8 mouse cellular contexts compared by ENCODE assay signal in the genomic region with DNA sequence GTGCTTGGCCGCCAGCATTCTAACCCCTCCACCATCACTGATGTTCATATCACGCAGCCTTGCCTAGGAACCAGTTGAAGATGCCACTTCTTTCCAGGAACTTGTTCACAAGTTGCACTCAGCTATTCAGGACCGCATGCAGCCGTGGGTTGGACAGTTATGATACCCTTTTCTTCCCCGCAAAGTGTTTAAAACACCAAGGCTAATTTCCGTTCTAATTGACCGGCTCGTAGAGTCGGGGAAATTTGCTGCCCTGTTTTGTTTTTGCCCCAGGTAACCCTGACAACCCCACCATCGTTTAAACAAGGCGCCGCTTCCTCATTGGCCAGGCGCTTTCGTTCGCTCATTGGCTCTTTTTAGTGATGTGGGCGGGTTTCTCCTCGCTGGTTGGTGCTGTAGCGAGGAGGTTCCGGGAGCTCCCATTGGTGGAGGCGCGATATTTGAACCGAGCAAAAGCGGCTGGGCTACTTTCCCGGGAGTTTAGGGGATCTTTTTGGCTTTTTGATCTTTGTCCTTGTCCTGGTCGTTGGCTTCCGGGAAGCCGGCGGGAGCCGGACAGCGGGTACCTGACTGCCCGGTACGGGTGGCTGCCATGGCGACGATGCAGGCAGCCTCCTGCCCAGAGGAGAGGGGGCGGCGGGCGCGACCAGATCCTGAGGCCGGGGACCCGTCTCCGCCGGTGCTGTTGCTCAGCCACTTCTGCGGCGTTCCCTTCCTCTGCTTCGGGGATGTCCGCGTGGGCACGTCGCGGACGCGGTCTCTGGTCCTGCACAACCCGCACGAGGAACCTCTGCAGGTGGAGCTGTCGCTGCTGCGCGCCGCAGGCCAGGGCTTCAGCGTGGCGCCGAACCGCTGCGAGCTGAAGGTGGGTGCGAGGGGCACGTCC. TPM values are rescaled to one million over a fixed set of nuclear protein-coding genes. Genes with fewer than 3 reads are reported as not detected.
DNase-seq lines count a peak whose midpoint lies in the region; ATAC-seq and TF ChIP-seq lines count a peak whose summit lies in the region.

Gene Aspm (plus strand): TSS at position 433 of the 886 bp plus-strand sequence.

- peak within 1 kb of the TSS; percentile 96 for H3K4me3 ChIP-seq in forebrain, embryonic 10.5 days
- H3K4me3 ChIP-seq in heart, embryonic 15.5 days, result peak within 1 kb of the TSS; percentile 86
- peak within 1 kb of the TSS; percentile 76 to 96 for H3K4me3 ChIP-seq in liver, embryonic 14.5 days (ENCODE audit: insufficient read depth in 1 of 2, low read depth in 2 of 2, low read length in 2 of 2)
- H3K4me3 ChIP-seq in neural tube, embryonic 11.5 days (ENCODE audit: low read depth, low read length), result peak within 1 kb of the TSS; percentile 73
- H3K4me3 ChIP-seq in stomach, postnatal 0 days (ENCODE audit: low read depth, low read length), result peak within 1 kb of the TSS; percentile 79

- peak within 1 kb of the TSS; percentile 96 for H3K4me2 ChIP-seq in heart, embryonic 15.5 days
- H3K4me2 ChIP-seq in liver, embryonic 14.5 days (ENCODE audit: low read depth), result peak within 1 kb of the TSS; percentile 72
- H3K4me2 ChIP-seq in neural tube, embryonic 11.5 days (ENCODE audit: low read depth), result peak within 1 kb of the TSS; percentile 74
- peak within 1 kb of the TSS; percentile 98 for H3K4me2 ChIP-seq in stomach, postnatal 0 days (replicated peaks; ENCODE audit: low read depth)

- ATAC-seq in heart, embryonic 15.5 days (replicated peaks; ENCODE audit: insufficient number of reproducible peaks, insufficient read depth, low FRiP score, low read depth), result peak; percentile 97
- peak; percentile 98 for ATAC-seq in liver, embryonic 14.5 days (ENCODE audit: insufficient read depth)
- peak; percentile 99 for ATAC-seq in neural tube, embryonic 11.5 days (ENCODE audit: insufficient read depth, low FRiP score, low TSS enrichment)
- peak; percentile 100 for ATAC-seq in stomach, postnatal 0 days (ENCODE audit: low FRiP score, low TSS enrichment)

- H3K9ac ChIP-seq in heart, embryonic 15.5 days, result peak within 1 kb of the TSS; percentile 71
- peak within 1 kb of the TSS; percentile 86 for H3K9ac ChIP-seq in liver, embryonic 14.5 days (replicated peaks)
- H3K9ac ChIP-seq in neural tube, embryonic 11.5 days (ENCODE audit: low read length), result peak within 1 kb of the TSS; percentile 82
- H3K9ac ChIP-seq in stomach, postnatal 0 days (ENCODE audit: low read length), result peak within 1 kb of the TSS; percentile 67

- peak; percentile 83 to 88 for DNase-seq in CD8-positive naive resting alpha-beta T cell, adult 2 months (ENCODE audit: low read depth in 2 of 2, low spot score in 2 of 2)
- peak; percentile 94 for DNase-seq in c-Kit-positive CD71-negative TER-119-negative erythroid progenitor cells, embryonic 14.5 days (ENCODE audit: low read depth)
- peak; percentile 93 for DNase-seq in forebrain, embryonic 10.5 days (ENCODE audit: extremely low spot score, low spot score)
- DNase-seq in kidney, postnatal 25 days, result peak; percentile 94 to 96
- DNase-seq in liver, embryonic 14.5 days (ENCODE audit: low read depth in 3 of 3, low spot score in 3 of 3), result peak; percentile 94 to 97 (median 96)
- DNase-seq in neural tube, embryonic 11.5 days (ENCODE audit: low spot score), result peak; percentile 91
- DNase-seq in stomach, postnatal 0 days (ENCODE audit: low spot score), result peak; percentile 90

- H3K27ac ChIP-seq in forebrain, embryonic 10.5 days, result peak within 1 kb of the TSS; percentile 96
- H3K27ac ChIP-seq in heart, embryonic 15.5 days, result peak within 1 kb of the TSS; percentile 71
- peak within 1 kb of the TSS; percentile 83 for H3K27ac ChIP-seq in liver, embryonic 14.5 days
- H3K27ac ChIP-seq in neural tube, embryonic 11.5 days (ENCODE audit: low read depth, low read length), result no peak within 1 kb of the TSS
- no peak within 1 kb of the TSS for H3K27ac ChIP-seq in stomach, postnatal 0 days (replicated peaks)

- under 1% methylated on average over 65 of the region's 65 CpGs for WGBS in forebrain, embryonic 10.5 days
- under 1% methylated on average over 63 of the region's 65 CpGs for WGBS in heart, embryonic 15.5 days
- under 1% methylated on average over 64 of the region's 65 CpGs for WGBS in liver, embryonic 14.5 days (ENCODE audit: insufficient replicate concordance)
- under 1% methylated on average over 65 of the region's 65 CpGs for WGBS in neural tube, embryonic 11.5 days
- WGBS in stomach, postnatal 0 days, result under 1% methylated on average over 63 of the region's 65 CpGs

- peaks cover 23% of the 10 kb centered on the region for H3K4me1 ChIP-seq in forebrain, embryonic 10.5 days
- peaks cover 18% of the 10 kb centered on the region for H3K4me1 ChIP-seq in heart, embryonic 15.5 days (replicated peaks)
- peaks cover 5 to 13% of the 10 kb centered on the region in 2 experiments for H3K4me1 ChIP-seq in liver, embryonic 14.5 days (replicated peaks; ENCODE audit: control insufficient read depth in 2 of 2, insufficient read depth in 2 of 2, low read length in 1 of 2)
- H3K4me1 ChIP-seq in neural tube, embryonic 11.5 days (ENCODE audit: control insufficient read depth, insufficient read depth, low read length), result peaks cover 7% of the 10 kb centered on the region; the same call in 1 of the 2 replicates
- H3K4me1 ChIP-seq in stomach, postnatal 0 days (replicated peaks; ENCODE audit: control insufficient read depth, insufficient read depth), result peaks cover 4% of the 10 kb centered on the region; the same call in 1 of the 2 replicates

- no peaks in the 10 kb centered on the region for H3K9me3 ChIP-seq in forebrain, embryonic 10.5 days
- no peaks in the 10 kb centered on the region for H3K9me3 ChIP-seq in heart, embryonic 15.5 days (replicated peaks)
- no peaks in the 10 kb centered on the region for H3K9me3 ChIP-seq in liver, embryonic 14.5 days (ENCODE audit: control insufficient read depth, low read length)
- H3K9me3 ChIP-seq in neural tube, embryonic 11.5 days (ENCODE audit: control insufficient read depth, low read length), result no peaks in the 10 kb centered on the region
- H3K9me3 ChIP-seq in stomach, postnatal 0 days (ENCODE audit: control insufficient read depth, low read length), result no peaks in the 10 kb centered on the region

- peaks cover 26% of the 10 kb centered on the region for H3K36me3 ChIP-seq in forebrain, embryonic 10.5 days (replicated peaks)
- H3K36me3 ChIP-seq in heart, embryonic 15.5 days, result peaks cover 15% of the 10 kb centered on the region
- peaks cover 25% of the 10 kb centered on the region for H3K36me3 ChIP-seq in liver, embryonic 14.5 days (replicated peaks; ENCODE audit: control insufficient read depth, insufficient read depth, low read depth)
- no peaks in the 10 kb centered on the region; the same call in 1 of the 2 replicates for H3K36me3 ChIP-seq in neural tube, embryonic 11.5 days (ENCODE audit: control insufficient read depth, insufficient read depth, low read length)
- H3K36me3 ChIP-seq in stomach, postnatal 0 days (ENCODE audit: control insufficient read depth, insufficient read depth, low read length), result no peaks in the 10 kb centered on the region; the same call in 1 of the 2 replicates

- no peaks in the 10 kb centered on the region for H3K27me3 ChIP-seq in forebrain, embryonic 10.5 days (ENCODE audit: poor library complexity, severe bottlenecking)
- no peaks in the 10 kb centered on the region for H3K27me3 ChIP-seq in heart, embryonic 15.5 days
- H3K27me3 ChIP-seq in liver, embryonic 14.5 days (ENCODE audit: control insufficient read depth, insufficient read depth, low read length), result no peaks in the 10 kb centered on the region
- H3K27me3 ChIP-seq in neural tube, embryonic 11.5 days (ENCODE audit: control insufficient read depth, insufficient read depth, low read length), result no peaks in the 10 kb centered on the region
- H3K27me3 ChIP-seq in stomach, postnatal 0 days (ENCODE audit: control insufficient read depth, insufficient read depth, low read length), result no peaks in the 10 kb centered on the region

- no peak for TF ChIP-seq CTCF in liver, embryonic 14.5 days (IDR thresholded peaks at IDR 0.05; ENCODE audit: low read depth)
- no peak for TF ChIP-seq CTCF in stomach, postnatal 0 days (IDR thresholded peaks at IDR 0.05; ENCODE audit: low read depth)

- TF ChIP-seq EP300 in liver, embryonic 14.5 days (IDR thresholded peaks at IDR 0.05; ENCODE audit: low read depth), result no peak
- TF ChIP-seq EP300 in stomach, postnatal 0 days (optimal IDR thresholded peaks at IDR 0.05), result no peak

RNA-seq across cellular contexts. Expression of gene Aspm, which starts in this region (rescaled TPM):
- polyA plus RNA-seq in forebrain, embryonic 10.5 days (2016; fragmentation: Nextera tagmentation; extraction: Ambion mirVana), result 22.8 and 24.7 TPM in 2 replicates
- polyA plus RNA-seq in heart, embryonic 15.5 days (2015; fragmentation: Nextera tagmentation; extraction: Ambion mirVana), result 10.6 and 10.8 TPM in 2 replicates
- polyA plus RNA-seq in liver, embryonic 14.5 days (2012; rRNA removed), result 4.4 and 6.6 TPM in 2 replicates
- 11.4 and 13.8 TPM in 2 replicates for polyA plus RNA-seq in liver, embryonic 14.5 days (2014; fragmentation: Nextera tagmentation; extraction: Ambion mirVana)
- polyA plus RNA-seq in neural tube, embryonic 11.5 days (2014; fragmentation: Nextera tagmentation; extraction: Ambion mirVana), result 23.7 and 24.1 TPM in 2 replicates
- polyA plus RNA-seq in stomach, postnatal 0 days (2015; fragmentation: Nextera tagmentation; extraction: Ambion mirVana), result 2.2 and 3.3 TPM in 2 replicates

Comparison
In these comparisons a context has a peak if more than half of its experiments do, and no peak if none do; other contexts are left out.
1. H3K27ac ChIP-seq: peak in forebrain, embryonic 10.5 days (single experiment), heart, embryonic 15.5 days (single experiment) and liver, embryonic 14.5 days (single experiment); none in neural tube, embryonic 11.5 days (single experiment) and stomach, postnatal 0 days (single experiment).
2. Peak in every context shown above with its lines, with median percentiles within 50 percentile points of each other: DNase-seq, H3K4me3 ChIP-seq, ATAC-seq, H3K4me2 ChIP-seq and H3K9ac ChIP-seq.